Mouse (Mus musculus) hindbrain, postnatal 0 days (tissue): ENCODE results near the gene Hba-a2. TPM values are rescaled to one million over a fixed set of nuclear protein-coding genes. Genes with fewer than 3 reads are reported as not detected.

Experiments used
- ATAC-seq: fragments of 200-750 bp; cut with Nextera tagmentation; 2 replicates; pipeline ENCODE4 v1.8.0; 2017; ENCODE audit warnings: mild to moderate bottlenecking, moderate TSS enrichment, moderate library complexity
- DNase-seq: peaks from one replicate; pipeline ENCODE4 v3.0.0-alpha.2; 2015; ENCODE audit warnings: low spot score
- H3K27ac ChIP-seq: fragments of 300-500 bp; sonication (generic); 2 replicates; pipeline ENCODE4 v1.5.1; 2014; ENCODE audit warnings: mild to moderate bottlenecking
- H3K27me3 ChIP-seq: fragments of 300-500 bp; sonication (generic); 2 replicates; pipeline ENCODE4 v1.6.1; 2014; ENCODE audit warnings: low read length, mixed read lengths; ENCODE audit not compliant: insufficient read depth
- H3K36me3 ChIP-seq: fragments of 300-500 bp; sonication (generic); 2 replicates; pipeline ENCODE4 v1.6.1; 2014; ENCODE audit warnings: low read length, mixed read lengths; ENCODE audit not compliant: insufficient read depth
- H3K4me1 ChIP-seq: fragments of 300-500 bp; sonication (generic); 2 replicates; pipeline ENCODE4 v1.6.1; 2014; ENCODE audit warnings: antibody characterized with exemption, low read length, mixed read lengths; ENCODE audit not compliant: insufficient read depth
- H3K4me2 ChIP-seq: fragments of 300-500 bp; sonication (generic); 2 replicates; pipeline ENCODE4 v1.6.1; 2014; ENCODE audit warnings: low read depth, mild to moderate bottlenecking, low read length, moderate library complexity, mixed read lengths
- H3K4me3 ChIP-seq: fragments of 300-500 bp; sonication (generic); 2 replicates; pipeline ENCODE4 v1.5.1; 2014; ENCODE audit warnings: low read length
- H3K9ac ChIP-seq: fragments of 300-500 bp; sonication (generic); replicated peaks from 2 replicates; pipeline ENCODE4 v1.6.1; 2014; ENCODE audit warnings: mild to moderate bottlenecking, low read length, moderate library complexity, mixed read lengths
- H3K9me3 ChIP-seq: fragments of 300-500 bp; sonication (generic); 2 replicates; pipeline ENCODE4 v1.6.1; 2016; ENCODE audit warnings: low read length, mixed read lengths
- CTCF ChIP-seq: IDR thresholded peaks from 2 replicates; pipeline ENCODE4 v1.5.1; 2016; ENCODE audit warnings: antibody characterized with exemption, control low read depth, low read depth
- WGBS: fragments of 180-500 bp; shearing (Covaris S2); extraction: QIAGEN DNeasy Blood & Tissue Kit; methylation state at CpG from one replicate; pipeline ENCODE4 v1.1.7; 2014; 5-methylcytosine and 5-hydroxymethylcytosine counted together
- polyA plus RNA-seq: library from polyadenylated mRNA; unstranded; fragments of >200 nt; fragmentation: Nextera tagmentation; extraction: Ambion mirVana; gene quantifications from 2 replicates; pipeline ENCODE4 v1.2.1, GENCODE M21; 2015
- total RNA-seq: library from RNA; depleted of rRNA; stranded (reverse); fragments of >200 nt; gene quantifications from 2 replicates; pipeline ENCODE4 v1.2.3, GENCODE M21; 2014; rRNA removed

Gene Hba-a2
- total and polyA plus RNA-seq, 2 experiments from 2014 or later, result 1,601 to 2,010 TPM

GRCm38 (mm10) chr11:32345504-32346297 lies 49.4 kb downstream of the Hba-a2 start:
- H3K4me2 ChIP-seq, result no peak overlapping the region
- no peaks in the 10 kb centered on the region for H3K36me3 ChIP-seq
- DNase-seq (no peak), ATAC-seq (no peak)
- no peak overlapping the region for H3K9ac ChIP-seq
- H3K9me3 ChIP-seq, result no peaks in the 10 kb centered on the region
- TF ChIP-seq CTCF, result no peak
- peaks cover 14% of the 10 kb centered on the region for H3K4me1 ChIP-seq
- 69% methylated on average over 6 of the region's 6 CpGs for WGBS
- no peak overlapping the region for H3K27ac ChIP-seq
- H3K4me3 ChIP-seq, result no peak overlapping the region
- no peaks in the 10 kb centered on the region for H3K27me3 ChIP-seq

Other genes with a start within 250 kb of the Hba-a2 start
- gene Il9r, start 96.2 kb upstream of the Hba-a2 start, total RNA-seq, result not detected in 2 replicates
- gene Il9r, start 96.2 kb upstream of the Hba-a2 start, polyA plus RNA-seq, result not detected in 2 replicates
- gene Snrnp25, start 91.1 kb upstream of the Hba-a2 start, total RNA-seq, result 18.1 and 21.7 TPM in 2 replicates
- gene Snrnp25, start 91.1 kb upstream of the Hba-a2 start, polyA plus RNA-seq, result 52.6 and 61.3 TPM in 2 replicates
- 65.4 and 97.4 TPM in 2 replicates for gene Rhbdf1, start 74.2 kb upstream of the Hba-a2 start, total RNA-seq
- 22.8 and 22.9 TPM in 2 replicates for gene Rhbdf1, start 74.2 kb upstream of the Hba-a2 start, polyA plus RNA-seq
- gene Mpg, start 70.0 kb upstream of the Hba-a2 start, total RNA-seq, result 24.5 and 30.0 TPM in 2 replicates
- gene Mpg, start 70.0 kb upstream of the Hba-a2 start, polyA plus RNA-seq, result 27.7 TPM in 2 replicates
- 38.4 and 53.0 TPM in 2 replicates for gene Nprl3, start 28.8 kb upstream of the Hba-a2 start, total RNA-seq
- 39.2 and 39.8 TPM in 2 replicates for gene Nprl3, start 28.8 kb upstream of the Hba-a2 start, polyA plus RNA-seq
- not detected in 2 replicates for gene Hba-x, start 20.1 kb upstream of the Hba-a2 start, total RNA-seq
- gene Hba-x, start 20.1 kb upstream of the Hba-a2 start, polyA plus RNA-seq, result not detected in 2 replicates
- gene Hba-a1, start 13.0 kb upstream of the Hba-a2 start, total RNA-seq, result 541 and 992 TPM in 2 replicates
- 535 and 659 TPM in 2 replicates for gene Hba-a1, start 13.0 kb upstream of the Hba-a2 start, polyA plus RNA-seq
- gene Hbq1b, start 9.5 kb upstream of the Hba-a2 start, total RNA-seq, result 1.0 TPM in 1 of 2 replicates, not detected in the other
- gene Hbq1b, start 9.5 kb upstream of the Hba-a2 start, polyA plus RNA-seq, result 1.1 and 1.4 TPM in 2 replicates
- 5.6 TPM in 1 of 2 replicates, not detected in the other for gene Hbq1a, start 3.6 kb downstream of the Hba-a2 start, total RNA-seq
- 2.0 and 2.2 TPM in 2 replicates for gene Hbq1a, start 3.6 kb downstream of the Hba-a2 start, polyA plus RNA-seq
- 32.2 and 37.4 TPM in 2 replicates for gene Sh3pxd2b, start 51.3 kb downstream of the Hba-a2 start, total RNA-seq
- gene Sh3pxd2b, start 51.3 kb downstream of the Hba-a2 start, polyA plus RNA-seq, result 6.7 and 7.4 TPM in 2 replicates
- 47.4 and 53.8 TPM in 2 replicates for gene Ubtd2, start 158.9 kb downstream of the Hba-a2 start, total RNA-seq
- gene Ubtd2, start 158.9 kb downstream of the Hba-a2 start, polyA plus RNA-seq, result 30.6 TPM in 2 replicates
- not detected in 2 replicates for gene Efcab9, start 235.6 kb downstream of the Hba-a2 start, total RNA-seq
- 0.38 TPM in 1 of 2 replicates, not detected in the other for gene Efcab9, start 235.6 kb downstream of the Hba-a2 start, polyA plus RNA-seq
- gene Stk10, start 236.8 kb downstream of the Hba-a2 start, total RNA-seq, result 4.5 and 10.8 TPM in 2 replicates
- gene Stk10, start 236.8 kb downstream of the Hba-a2 start, polyA plus RNA-seq, result 1.1 and 1.2 TPM in 2 replicates